Mouse (Mus musculus): Measurements from ENCODE around the gene Capns2. TPM values are rescaled to one million over a fixed set of nuclear protein-coding genes. Genes with fewer than 3 reads are reported as not detected.

Gene Capns2
- 0.40 and 0.82 TPM in 2 replicates for polyA plus RNA-seq (2014; fragmentation: Nextera tagmentation; extraction: Ambion mirVana)

DNA sequence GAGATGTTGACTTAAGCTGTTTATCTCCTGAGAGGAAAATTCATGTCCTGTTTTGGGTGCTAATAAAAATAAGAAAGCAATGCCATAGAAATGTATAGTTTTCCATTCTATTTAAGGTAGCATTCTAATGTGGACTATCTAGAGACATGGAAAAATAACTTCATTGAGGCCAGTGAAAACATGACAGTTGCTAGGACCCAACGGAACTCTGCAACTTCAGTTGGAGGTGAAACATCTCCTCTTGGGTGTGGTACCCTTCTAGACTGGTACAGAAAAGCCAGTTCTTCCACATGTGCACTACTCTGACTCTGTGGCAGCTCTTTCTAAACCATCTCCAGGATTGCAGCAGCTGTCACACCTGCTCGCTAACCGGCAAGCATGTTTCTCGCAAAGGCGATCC, at the start of gene Capns2:
Capns2 (plus strand) TSS at position 301 of the 400 bp plus-strand sequence.
- Histone ChIP-seq H3K4me3 (ENCODE audit: low read depth, low read length) (no peak within 1 kb of the TSS), H3K27me3 (ENCODE audit: control insufficient read depth, insufficient read depth, low read length) (no peaks in the 10 kb centered on the region), H3K4me2 (ENCODE audit: low read depth, severe bottlenecking) (no peak within 1 kb of the TSS), H3K9ac (ENCODE audit: low read length) (no peak within 1 kb of the TSS), H3K27ac (replicated peaks; ENCODE audit: low read depth, low read length) (no peak within 1 kb of the TSS), H3K36me3 (ENCODE audit: control insufficient read depth, insufficient read depth, low read length) (no peaks in the 10 kb centered on the region), H3K9me3 (ENCODE audit: control insufficient read depth, low read length) (no peaks in the 10 kb centered on the region), H3K4me1 (ENCODE audit: control insufficient read depth, insufficient read depth, low read length) (no peaks in the 10 kb centered on the region)
- no peak for ATAC-seq (ENCODE audit: insufficient number of reproducible peaks, low FRiP score, low TSS enrichment, low read depth)
- DNase-seq (ENCODE audit: low spot score): no peak
- WGBS: 97% methylated on average over 5 of the region's 5 CpGs

DNA sequence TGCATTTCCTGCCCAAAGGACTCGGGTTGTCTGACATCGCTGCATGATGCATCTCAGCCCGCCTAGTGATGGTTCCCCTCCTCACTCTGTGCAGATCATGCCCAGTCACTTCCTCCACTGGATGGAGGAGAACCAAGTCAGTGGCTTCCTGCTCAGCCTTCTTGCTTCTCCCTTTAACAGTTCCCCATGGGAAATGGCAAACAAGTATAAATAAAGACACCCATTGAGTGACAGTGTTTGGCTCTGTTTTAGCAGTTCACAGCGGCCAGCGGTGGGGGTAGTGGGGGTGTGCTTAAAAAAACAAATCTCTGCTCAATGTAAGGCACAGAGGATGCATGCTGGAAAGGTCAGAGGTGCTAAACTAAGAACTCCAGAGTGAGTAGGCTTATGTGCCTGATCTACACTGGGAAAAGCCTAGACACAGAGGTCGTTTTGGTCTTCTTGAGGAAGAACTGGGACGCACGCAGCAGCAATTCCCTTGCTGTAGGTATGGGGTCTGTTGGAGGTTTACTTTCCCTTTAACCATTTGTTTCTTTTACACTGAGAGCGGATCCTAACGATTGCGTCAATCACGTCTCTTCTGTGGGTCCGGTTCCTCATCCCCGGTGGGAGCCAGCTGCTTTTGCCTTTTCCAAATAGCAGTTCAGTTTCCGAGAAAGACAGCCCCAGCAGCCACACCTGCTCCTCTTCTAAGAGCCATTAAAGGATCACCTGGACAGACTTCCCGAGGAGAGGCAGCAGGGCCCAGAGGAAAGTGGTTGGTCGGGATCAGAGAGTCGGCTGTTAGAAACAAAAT, 47.8 kb upstream of the Capns2 start:
- Histone ChIP-seq H3K4me3 (ENCODE audit: low read depth, low read length) (no peak overlapping the region), H3K36me3 (ENCODE audit: control insufficient read depth, insufficient read depth, low read length) (peaks cover 3% of the 10 kb centered on the region; the same call in 1 of the 2 replicates), H3K27ac (replicated peaks; ENCODE audit: low read depth, low read length) (no peak overlapping the region), H3K4me2 (ENCODE audit: low read depth, severe bottlenecking) (no peak overlapping the region), H3K9me3 (ENCODE audit: control insufficient read depth, low read length) (no peaks in the 10 kb centered on the region), H3K4me1 (ENCODE audit: control insufficient read depth, insufficient read depth, low read length) (no peaks in the 10 kb centered on the region), H3K9ac (ENCODE audit: low read length) (no peak overlapping the region), H3K27me3 (ENCODE audit: control insufficient read depth, insufficient read depth, low read length) (no peaks in the 10 kb centered on the region)
- ATAC-seq (ENCODE audit: insufficient number of reproducible peaks, low FRiP score, low TSS enrichment, low read depth) (no peak), DNase-seq (ENCODE audit: low spot score) (no peak)
- 68% methylated on average over 18 of the region's 18 CpGs for WGBS

GRCm38 (mm10) chr8:92854673-92855072, 46.5 kb upstream of the Capns2 start:
- no peak overlapping the region for H3K9ac ChIP-seq (ENCODE audit: low read length)
- H3K4me3 ChIP-seq (ENCODE audit: low read depth, low read length): no peak overlapping the region
- H3K4me2 ChIP-seq (ENCODE audit: low read depth, severe bottlenecking): peak overlapping the region; percentile 74; the same call in 1 of the 2 replicates
- no peak for DNase-seq (ENCODE audit: low spot score)
- no peaks in the 10 kb centered on the region for H3K27me3 ChIP-seq (ENCODE audit: control insufficient read depth, insufficient read depth, low read length)
- no peak overlapping the region for H3K27ac ChIP-seq (replicated peaks; ENCODE audit: low read depth, low read length)
- H3K36me3 ChIP-seq (ENCODE audit: control insufficient read depth, insufficient read depth, low read length): no peaks in the 10 kb centered on the region; the same call in 1 of the 2 replicates
- 90% methylated on average over 3 of the region's 3 CpGs for WGBS
- ATAC-seq (ENCODE audit: insufficient number of reproducible peaks, low FRiP score, low TSS enrichment, low read depth): no peak
- no peaks in the 10 kb centered on the region for H3K4me1 ChIP-seq (ENCODE audit: control insufficient read depth, insufficient read depth, low read length)
- no peaks in the 10 kb centered on the region for H3K9me3 ChIP-seq (ENCODE audit: control insufficient read depth, low read length)

GRCm38 (mm10) chr8:92855171-92855894, 45.9 kb upstream of the Capns2 start, which contains the start of gene Lpcat2:
Gene Lpcat2 (plus strand): TSS chr8:92855339.
- peak within 1 kb of the TSS; percentile 74 for H3K4me2 ChIP-seq (ENCODE audit: low read depth, severe bottlenecking)
- H3K27me3 ChIP-seq (ENCODE audit: control insufficient read depth, insufficient read depth, low read length): no peaks in the 10 kb centered on the region
- DNase-seq (ENCODE audit: low spot score) (peak; percentile 89), ATAC-seq (ENCODE audit: insufficient number of reproducible peaks, low FRiP score, low TSS enrichment, low read depth) (peak; percentile 84)
- peak within 1 kb of the TSS; percentile 68 for H3K9ac ChIP-seq (ENCODE audit: low read length)
- WGBS: under 1% methylated on average over 50 of the region's 50 CpGs
- H3K4me1 ChIP-seq (ENCODE audit: control insufficient read depth, insufficient read depth, low read length): no peaks in the 10 kb centered on the region
- no peak within 1 kb of the TSS for H3K27ac ChIP-seq (replicated peaks; ENCODE audit: low read depth, low read length)
- H3K9me3 ChIP-seq (ENCODE audit: control insufficient read depth, low read length): no peaks in the 10 kb centered on the region
- peak within 1 kb of the TSS; percentile 60 for H3K4me3 ChIP-seq (ENCODE audit: low read depth, low read length)
- H3K36me3 ChIP-seq (ENCODE audit: control insufficient read depth, insufficient read depth, low read length): no peaks in the 10 kb centered on the region; the same call in 1 of the 2 replicates

DNA sequence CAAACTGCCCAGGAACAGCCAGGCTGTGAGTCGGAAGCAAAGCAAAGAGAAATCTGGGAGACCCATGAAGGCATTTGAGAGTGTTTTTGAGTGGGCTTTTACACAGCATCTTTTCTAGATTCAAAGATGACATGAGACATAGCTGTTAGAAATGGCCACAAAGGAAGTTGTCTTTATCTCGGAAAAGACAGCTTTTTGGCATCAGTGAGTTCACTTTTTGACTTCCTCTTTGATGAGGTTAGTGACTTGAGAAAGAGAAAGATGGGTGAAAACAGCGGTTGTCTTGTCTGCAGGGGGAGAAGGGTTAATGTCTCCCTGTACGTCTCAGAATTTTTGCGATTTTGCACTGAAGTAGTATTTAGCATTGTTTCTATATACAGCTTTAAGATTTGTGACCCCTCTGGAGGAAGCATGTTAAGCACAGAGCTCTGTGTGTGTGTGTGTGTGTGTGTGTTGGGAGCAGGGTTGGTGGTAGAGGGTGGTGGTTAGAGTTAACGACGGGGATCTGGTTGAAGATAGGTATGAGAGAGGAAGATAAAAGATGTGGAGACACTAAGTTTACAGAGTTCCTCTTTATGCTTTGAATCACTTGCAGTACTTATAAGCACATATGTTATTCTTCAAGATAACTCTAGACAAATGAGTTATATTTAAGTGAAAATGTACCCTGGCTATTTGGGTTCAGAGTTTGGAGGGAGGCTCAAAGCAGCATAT, 44.8 kb upstream of the Capns2 start:
- Histone ChIP-seq H3K9ac (ENCODE audit: low read length) (no peak overlapping the region), H3K36me3 (ENCODE audit: control insufficient read depth, insufficient read depth, low read length) (no peaks in the 10 kb centered on the region; the same call in 1 of the 2 replicates), H3K4me2 (ENCODE audit: low read depth, severe bottlenecking) (peak overlapping the region; percentile 74; the same call in 1 of the 2 replicates), H3K4me1 (ENCODE audit: control insufficient read depth, insufficient read depth, low read length) (no peaks in the 10 kb centered on the region), H3K9me3 (ENCODE audit: control insufficient read depth, low read length) (no peaks in the 10 kb centered on the region), H3K4me3 (ENCODE audit: low read depth, low read length) (peak overlapping the region; percentile 60; the same call in 1 of the 2 replicates), H3K27me3 (ENCODE audit: control insufficient read depth, insufficient read depth, low read length) (no peaks in the 10 kb centered on the region), H3K27ac (replicated peaks; ENCODE audit: low read depth, low read length) (no peak overlapping the region)
- no peak for DNase-seq (ENCODE audit: low spot score)
- ATAC-seq (ENCODE audit: insufficient number of reproducible peaks, low FRiP score, low TSS enrichment, low read depth): no peak
- WGBS: 91% methylated on average over 7 of the region's 7 CpGs

DNA sequence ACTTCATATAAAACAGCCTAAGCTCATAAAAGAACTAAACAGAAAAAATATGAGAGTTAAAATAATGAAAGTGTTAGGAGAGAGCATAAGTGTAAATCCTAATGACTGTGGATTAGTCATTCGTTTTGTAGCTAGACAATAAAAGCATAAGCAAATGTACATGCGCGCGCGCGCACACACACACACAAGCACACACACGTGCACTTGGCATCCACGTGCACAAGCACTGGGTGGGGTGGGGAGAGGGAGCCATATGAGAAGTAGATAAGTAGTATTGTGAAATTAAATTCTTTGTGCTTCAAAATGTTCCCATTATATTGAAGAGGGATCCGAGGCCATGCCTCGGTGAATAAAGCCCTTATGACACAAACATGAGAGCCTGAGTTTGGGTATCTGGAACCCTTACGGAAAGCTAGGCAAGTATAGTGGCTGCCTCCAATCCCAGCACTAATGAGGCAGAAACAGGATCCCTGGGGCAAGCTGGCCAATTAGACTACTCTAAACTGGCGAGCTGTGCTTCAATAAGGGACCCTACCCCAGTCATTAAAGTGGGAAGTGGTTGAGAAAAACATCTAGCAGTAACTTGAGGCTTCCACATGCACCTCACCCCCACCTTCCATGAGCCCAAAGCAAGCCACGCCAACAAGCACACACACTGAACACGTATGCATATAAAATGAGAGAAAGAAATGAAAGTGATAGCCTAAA, 42.6 kb upstream of the Capns2 start:
- no peaks in the 10 kb centered on the region; the same call in 1 of the 2 replicates for H3K36me3 ChIP-seq (ENCODE audit: control insufficient read depth, insufficient read depth, low read length)
- no peak overlapping the region for H3K4me3 ChIP-seq (ENCODE audit: low read depth, low read length)
- no peaks in the 10 kb centered on the region for H3K4me1 ChIP-seq (ENCODE audit: control insufficient read depth, insufficient read depth, low read length)
- DNase-seq (ENCODE audit: low spot score): peak; percentile 61
- ATAC-seq (ENCODE audit: insufficient number of reproducible peaks, low FRiP score, low TSS enrichment, low read depth): 0 out of 2 replicates have a peak, but pooled peaks have one; percentile 32
- no peak overlapping the region for H3K4me2 ChIP-seq (ENCODE audit: low read depth, severe bottlenecking)
- H3K9ac ChIP-seq (ENCODE audit: low read length): no peak overlapping the region
- H3K27me3 ChIP-seq (ENCODE audit: control insufficient read depth, insufficient read depth, low read length): no peaks in the 10 kb centered on the region
- 65% methylated on average over 14 of the region's 14 CpGs for WGBS
- H3K27ac ChIP-seq (replicated peaks; ENCODE audit: low read depth, low read length): no peak overlapping the region
- no peaks in the 10 kb centered on the region; the same call in 1 of the 2 replicates for H3K9me3 ChIP-seq (ENCODE audit: control insufficient read depth, low read length)

DNA sequence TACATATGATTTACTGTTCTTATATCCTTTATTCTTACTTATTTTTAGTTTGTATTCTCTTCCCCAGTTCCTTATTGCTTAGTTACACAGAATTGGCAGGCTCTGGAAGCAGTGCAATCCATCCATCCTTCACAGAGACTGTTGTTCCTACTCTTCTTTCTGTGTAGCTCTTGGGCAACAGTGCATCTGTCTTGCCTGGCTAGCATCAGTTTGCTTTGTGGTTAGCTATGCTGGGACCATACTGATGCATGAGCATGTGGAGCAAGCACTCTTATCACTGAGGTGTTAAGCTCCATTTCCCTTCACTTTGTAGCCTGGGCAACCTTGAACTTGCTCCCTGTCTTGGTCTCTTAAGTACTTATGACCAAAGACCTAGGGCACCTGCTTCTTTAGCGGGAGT, 39.2 kb upstream of the Capns2 start:
- Histone ChIP-seq H3K27ac (replicated peaks; ENCODE audit: low read depth, low read length) (no peak overlapping the region), H3K9ac (ENCODE audit: low read length) (no peak overlapping the region), H3K36me3 (ENCODE audit: control insufficient read depth, insufficient read depth, low read length) (no peaks in the 10 kb centered on the region), H3K27me3 (ENCODE audit: control insufficient read depth, insufficient read depth, low read length) (no peaks in the 10 kb centered on the region), H3K9me3 (ENCODE audit: control insufficient read depth, low read length) (no peaks in the 10 kb centered on the region; the same call in 1 of the 2 replicates), H3K4me3 (ENCODE audit: low read depth, low read length) (no peak overlapping the region), H3K4me1 (ENCODE audit: control insufficient read depth, insufficient read depth, low read length) (no peaks in the 10 kb centered on the region), H3K4me2 (ENCODE audit: low read depth, severe bottlenecking) (no peak overlapping the region)
- no peak for ATAC-seq (ENCODE audit: insufficient number of reproducible peaks, low FRiP score, low TSS enrichment, low read depth)
- 93% methylated on average over 1 of the region's 1 CpGs for WGBS
- DNase-seq (ENCODE audit: low spot score): no peak

Data from limb, embryonic 11.5 days (tissue).